Mouse (Mus musculus) MEL (cell line): Measurements from ENCODE around the gene Gm49384. TPM values are rescaled to one million over a fixed set of nuclear protein-coding genes. Genes with fewer than 3 reads are reported as not detected.
A peak's percentile ranks its signal among the peaks of the same experiment; 100 is the strongest.

Source experiments
- DNase-seq: peaks from one replicate; pipeline ENCODE4 v3.0.0; 2011; ENCODE audit warnings: low read depth, low spot score
- H3K27ac ChIP-seq: 2 replicates; pipeline ENCODE4 v1.5.1; 2012; ENCODE audit warnings: low read depth, mild to moderate bottlenecking, control low read depth, low read length, moderate library complexity; ENCODE audit not compliant: control insufficient read depth
- H3K27me3 ChIP-seq, 2 experiments: fragments of 150-350 bp in 1 of 2; sonication (generic) in 1 of 2; 2 replicates each; pipeline ENCODE4 v1.6.1; 2012; ENCODE audit warnings: low read length in 2 of 2, mild to moderate bottlenecking in 2 of 2, improper control_type of control experiment in 1 of 2, moderate library complexity in 1 of 2; ENCODE audit not compliant: insufficient read depth in 2 of 2, control insufficient read depth in 1 of 2
- H3K36me3 ChIP-seq, 2 experiments: 2 replicates each; pipeline ENCODE4 v1.6.1; 2012 to 2014; ENCODE audit warnings: low read length in 2 of 2, improper control_type of control experiment in 1 of 2, inconsistent platforms in 1 of 2, mild to moderate bottlenecking in 1 of 2; ENCODE audit not compliant: insufficient read depth in 2 of 2, control insufficient read depth in 1 of 2
- H3K4me1 ChIP-seq, 2 experiments: fragments of 150-350 bp in 1 of 2; sonication (generic) in 1 of 2; 2 replicates each; pipeline ENCODE4 v1.6.1; 2012; ENCODE audit warnings: low read length in 2 of 2, improper control_type of control experiment in 1 of 2, mild to moderate bottlenecking in 1 of 2; ENCODE audit not compliant: insufficient read depth in 2 of 2, control insufficient read depth in 1 of 2
- H3K4me3 ChIP-seq, 2 experiments: fragments of 150-350 bp in 1 of 2; sonication (generic) in 1 of 2; 2 replicates each; pipeline ENCODE4 v1.5.1; 2012; ENCODE audit warnings: low read depth in 2 of 2, low read length in 2 of 2, mild to moderate bottlenecking in 2 of 2, moderate library complexity in 2 of 2, control low read depth in 1 of 2, improper control_type of control experiment in 1 of 2; ENCODE audit not compliant: control insufficient read depth in 1 of 2, insufficient read depth in 1 of 2
- H3K79me2 ChIP-seq: 2 replicates; pipeline ENCODE4 v1.6.1; 2012; ENCODE audit warnings: mild to moderate bottlenecking, low read length, moderate library complexity; ENCODE audit not compliant: control insufficient read depth, poor library complexity, insufficient read depth
- H3K9ac ChIP-seq: 2 replicates; pipeline ENCODE4 v1.6.1; 2012; ENCODE audit warnings: low read depth, mild to moderate bottlenecking, control low read depth, low read length, moderate library complexity; ENCODE audit not compliant: control insufficient read depth, poor library complexity, severe bottlenecking
- H3K9me3 ChIP-seq: fragments of 150-350 bp; sonication (generic); replicated peaks from 2 replicates; pipeline ENCODE4 v1.6.1; 2012; ENCODE audit warnings: mild to moderate bottlenecking, low read length, improper control_type of control experiment, moderate library complexity; ENCODE audit not compliant: insufficient read depth
- CHD2 ChIP-seq: IDR thresholded peaks from 2 replicates; pipeline ENCODE4 v1.6.1; 2011; ENCODE audit warnings: low read length, improper control_type of control experiment
- CTCF ChIP-seq, 3 experiments: IDR thresholded peaks in 2 of 3; conservative IDR thresholded peaks in 1 of 3; 2 replicates each; pipeline ENCODE4 v1.5.1; 2011 to 2012; ENCODE audit warnings: low read length in 3 of 3, low read depth in 2 of 3, mild to moderate bottlenecking in 2 of 3, improper control_type of control experiment in 1 of 3, inconsistent platforms in 1 of 3, mixed read lengths in 1 of 3, moderate library complexity in 1 of 3; ENCODE audit not compliant: control insufficient read depth in 1 of 3, insufficient read depth in 1 of 3, poor library complexity in 1 of 3, severe bottlenecking in 1 of 3
- E2F4 ChIP-seq: IDR thresholded peaks from 2 replicates; pipeline ENCODE4 v1.6.1; 2011; ENCODE audit warnings: low read depth, low read length, improper control_type of control experiment, borderline replicate concordance
- ELF1 ChIP-seq: IDR thresholded peaks from 2 replicates; pipeline ENCODE4 v1.6.1; 2014; ENCODE audit warnings: low read depth, mild to moderate bottlenecking, inconsistent platforms, low read length, improper control_type of control experiment, moderate library complexity
- EP300 ChIP-seq, 2 experiments: IDR thresholded peaks; 2 replicates each; pipeline ENCODE4 v1.6.1; 2011; ENCODE audit warnings: improper control_type of control experiment in 2 of 2, low read length in 2 of 2, low read depth in 1 of 2, mild to moderate bottlenecking in 1 of 2
- JUND ChIP-seq: IDR thresholded peaks from 2 replicates; pipeline ENCODE4 v1.6.1; 2011; ENCODE audit warnings: low read depth, mild to moderate bottlenecking, improper control_type of control experiment, low read length
- MAX ChIP-seq: IDR thresholded peaks from 2 replicates; pipeline ENCODE4 v1.6.1; 2011; ENCODE audit warnings: low read length, improper control_type of control experiment
- MAZ ChIP-seq: IDR thresholded peaks from 2 replicates; pipeline ENCODE4 v1.6.1; 2012; ENCODE audit warnings: low read depth, mild to moderate bottlenecking, inconsistent platforms, low read length, improper control_type of control experiment
- MXI1 ChIP-seq: IDR thresholded peaks from 2 replicates; pipeline ENCODE4 v1.6.1; 2011; ENCODE audit warnings: mild to moderate bottlenecking, low read depth, low read length, improper control_type of control experiment
- MYC ChIP-seq: IDR thresholded peaks from 2 replicates; pipeline ENCODE4 v1.6.1; 2011; ENCODE audit warnings: low read depth, mild to moderate bottlenecking, low read length, improper control_type of control experiment, moderate library complexity
- NELFE ChIP-seq: IDR thresholded peaks from 2 replicates; pipeline ENCODE4 v1.6.1; 2011; ENCODE audit warnings: low read depth, low read length, improper control_type of control experiment
- NRF1 ChIP-seq: IDR thresholded peaks from 2 replicates; pipeline ENCODE4 v1.6.1; 2014; ENCODE audit warnings: low read depth, mild to moderate bottlenecking, inconsistent platforms, low read length, improper control_type of control experiment, moderate library complexity; ENCODE audit not compliant: poor library complexity, insufficient read depth, severe bottlenecking
- POLR2AphosphoS2 ChIP-seq: IDR thresholded peaks from 2 replicates; pipeline ENCODE4 v1.6.1; 2011; ENCODE audit warnings: low read length, improper control_type of control experiment
- POLR2AphosphoS5 ChIP-seq: IDR thresholded peaks from 2 replicates; pipeline ENCODE4 v1.6.1; 2012; ENCODE audit warnings: low read depth, borderline replicate concordance, mild to moderate bottlenecking, inconsistent platforms, low read length, moderate library complexity, mixed read lengths
- RAD21 ChIP-seq: IDR thresholded peaks from 2 replicates; pipeline ENCODE4 v1.6.1; 2011; ENCODE audit warnings: mild to moderate bottlenecking, low read depth, low read length, improper control_type of control experiment
- RCOR1 ChIP-seq: IDR thresholded peaks from 2 replicates; pipeline ENCODE4 v1.6.1; 2012; ENCODE audit warnings: low read depth, mild to moderate bottlenecking, inconsistent platforms, low read length, improper control_type of control experiment
- SMC3 ChIP-seq: IDR thresholded peaks from 2 replicates; pipeline ENCODE4 v1.6.1; 2011; ENCODE audit warnings: low read depth, low read length, improper control_type of control experiment
- TBP ChIP-seq: IDR thresholded peaks from 2 replicates; pipeline ENCODE4 v1.8.0; 2011; ENCODE audit warnings: low read depth, low read length, improper control_type of control experiment
- UBTF ChIP-seq: IDR thresholded peaks from 2 replicates; pipeline ENCODE4 v1.6.1; 2012; ENCODE audit warnings: low read depth, mild to moderate bottlenecking, inconsistent platforms, low read length, improper control_type of control experiment, moderate library complexity, borderline replicate concordance; ENCODE audit not compliant: insufficient read depth
- USF1 ChIP-seq: IDR thresholded peaks from 2 replicates; pipeline ENCODE4 v1.6.1; 2014; ENCODE audit warnings: low read depth, mild to moderate bottlenecking, inconsistent platforms, low read length, improper control_type of control experiment, moderate library complexity
- ZC3H11A ChIP-seq: IDR thresholded peaks from 2 replicates; pipeline ENCODE4 v1.6.1; 2012; ENCODE audit warnings: low read depth, mild to moderate bottlenecking, inconsistent platforms, low read length, improper control_type of control experiment
- ZKSCAN1 ChIP-seq: IDR thresholded peaks from 2 replicates; pipeline ENCODE4 v1.6.1; 2012; ENCODE audit warnings: low read depth, mild to moderate bottlenecking, inconsistent platforms, low read length, improper control_type of control experiment, moderate library complexity
- ZMIZ1 ChIP-seq: IDR thresholded peaks from 2 replicates; pipeline ENCODE4 v1.6.1; 2012; ENCODE audit warnings: low read depth, mild to moderate bottlenecking, inconsistent platforms, low read length, improper control_type of control experiment, moderate library complexity
- ZNF384 ChIP-seq: IDR thresholded peaks from 2 replicates; pipeline ENCODE4 v1.6.1; 2012; ENCODE audit warnings: low read depth, mild to moderate bottlenecking, inconsistent platforms, low read length, improper control_type of control experiment
- polyA plus RNA-seq, 2 experiments: library from polyadenylated mRNA; stranded (reverse) in 1 of 2; unstranded in 1 of 2; fragments of >175 nt in 1 of 2; fragments of >200 nt in 1 of 2; gene quantifications; 2 replicates each; pipeline versions ENCODE4 v1.2.1 to v1.2.4; 2012; ENCODE audit warnings: low replicate concordance in 2 of 2, low read depth in 1 of 2; ENCODE audit not compliant: insufficient read length in 2 of 2, insufficient read depth in 1 of 2, missing spikeins in 1 of 2
- total RNA-seq: library from RNA; depleted of rRNA; stranded (reverse); fragments of 300-350 nt; gene quantifications from 2 replicates; pipeline ENCODE4 v1.2.3, GENCODE M21; 2012

The Gm49384 gene
- total and polyA plus RNA-seq, 3 experiments = 26.2 to 28.5 TPM; not detected in 1

DNA sequence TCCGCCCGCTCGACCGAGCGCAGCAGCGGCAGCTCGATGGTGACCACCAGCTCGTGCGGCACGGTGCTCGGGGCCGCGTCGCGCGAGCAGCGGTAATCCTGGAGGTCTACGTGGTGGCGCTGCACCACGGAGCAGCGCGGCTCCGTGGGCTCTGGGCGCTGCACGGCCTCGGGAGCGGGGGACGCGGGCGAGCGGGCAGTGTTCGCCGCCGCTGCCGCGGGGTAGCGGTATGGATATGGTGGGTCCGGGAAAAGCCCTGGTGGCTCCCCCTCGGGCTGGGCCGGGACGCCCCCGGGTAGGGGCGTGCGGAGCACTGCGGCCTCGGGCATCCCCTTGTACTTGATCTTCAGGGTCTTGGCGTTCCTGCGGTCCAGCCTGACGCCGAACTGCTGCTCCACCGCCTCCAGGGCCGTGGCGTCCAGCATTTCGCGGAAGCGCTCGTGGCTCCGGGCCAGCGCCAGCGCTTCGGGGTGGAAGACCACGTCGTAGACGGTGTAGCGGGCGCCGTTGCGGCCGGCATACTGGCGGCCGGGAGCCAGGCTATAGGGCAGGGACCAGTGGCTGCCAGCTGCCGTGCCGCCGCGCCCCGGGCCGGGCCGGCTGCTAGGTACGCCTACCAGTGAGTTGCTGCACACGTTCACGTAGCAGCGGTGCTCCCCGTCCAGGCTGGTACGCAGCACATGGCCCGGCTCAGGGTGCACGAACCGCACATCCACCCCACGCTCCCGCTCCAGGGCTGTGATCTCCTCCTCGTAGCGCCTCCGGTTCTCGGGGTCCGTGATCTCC, 6.5 kb downstream of the Gm49384 start:
- Histone ChIP-seq H3K4me1 (peaks cover 2 to 18% of the 10 kb centered on the region in 2 experiments), H3K27ac (peak overlapping the region; percentile 57), H3K36me3 (peaks cover 12 to 28% of the 10 kb centered on the region in 2 experiments), H3K9ac (peak overlapping the region; percentile 72), H3K9me3 (no peaks in the 10 kb centered on the region), H3K79me2 (peaks cover 45% of the 10 kb centered on the region), H3K4me3 (peak overlapping the region; percentile 68 to 89), H3K27me3 (no peaks in the 10 kb centered on the region)
- TF ChIP-seq MAX (peak; percentile 53), JUND (no peak), USF1 (no peak), ZMIZ1 (no peak), NELFE (no peak), ELF1 (no peak), UBTF (0 out of 2 replicates have a peak, but pooled peaks have one; percentile 54), NRF1 (no peak), CHD2 (no peak), ZKSCAN1 (no peak), MAZ (no peak), MYC (no peak), CTCF (IDR thresholded peaks at IDR 0.05 in 2 of 3, conservative IDR thresholded peaks at IDR 0.05 in 1 of 3; ENCODE audit: control insufficient read depth in 1 of 3, insufficient read depth in 1 of 3, low read depth in 2 of 3, low read length in 3 of 3, poor library complexity in 1 of 3, severe bottlenecking in 1 of 3) (no peak), RAD21 (no peak), POLR2AphosphoS2 (0 out of 2 replicates have a peak, but pooled peaks have one; percentile 48), TBP (no peak), MXI1 (peak; percentile 92), POLR2AphosphoS5 (no peak), ZC3H11A (no peak), SMC3 (no peak), RCOR1 (no peak), ZNF384 (no peak), E2F4 (no peak), EP300 (IDR thresholded peaks at IDR 0.05; ENCODE audit: low read depth in 1 of 2, low read length in 2 of 2) (no peak)
- DNase-seq = peak; percentile 74
